Comparison of ENCODE assay signal across 24 mouse cellular contexts in genomic region chr17:14815304-14815703, GRCm38 (mm10).
DNase-seq lines count a peak whose midpoint lies in the region; ATAC-seq lines count a peak whose summit lies in the region.
"Had no signal": no experiment of that assay in that cellular context is flagged by ENCODE, and none has a peak within 500 bp of the region (broad histone marks: within the 10 kb centered on the region; RNA-seq: fewer than 3 reads in every experiment).

No protein-coding gene starts in this region.

- no peak overlapping the region for H3K9ac ChIP-seq in liver, embryonic 12.5 days
- H3K9ac ChIP-seq: embryonic facial prominence, embryonic 13.5 days; embryonic facial prominence, embryonic 15.5 days; forebrain, embryonic 12.5 days had no signal

- 0 out of 2 replicates have a peak, but pooled peaks cover 3% of the 10 kb centered on the region for H3K4me1 ChIP-seq in megakaryocyte, embryonic 14.5 days
- H3K4me1 ChIP-seq in liver, embryonic 12.5 days, result no peaks in the 10 kb centered on the region
- H3K4me1 ChIP-seq: embryonic facial prominence, embryonic 13.5 days; embryonic facial prominence, embryonic 15.5 days; forebrain, embryonic 10.5 days; forebrain, embryonic 12.5 days had no signal

- peak overlapping the region; percentile 40 for H3K4me3 ChIP-seq in megakaryocyte, embryonic 14.5 days (replicated peaks)
- H3K4me3 ChIP-seq in liver, embryonic 12.5 days, result no peak overlapping the region
- H3K4me3 ChIP-seq: embryonic facial prominence, embryonic 13.5 days; embryonic facial prominence, embryonic 15.5 days; erythroblast, embryonic 14.5 days; forebrain, embryonic 10.5 days; forebrain, embryonic 12.5 days had no signal

- H3K9me3 ChIP-seq in megakaryocyte, embryonic 14.5 days, result no peaks in the 10 kb centered on the region
- H3K9me3 ChIP-seq in liver, embryonic 12.5 days (replicated peaks), result no peaks in the 10 kb centered on the region
- H3K9me3 ChIP-seq: embryonic facial prominence, embryonic 13.5 days; embryonic facial prominence, embryonic 15.5 days; forebrain, embryonic 10.5 days; forebrain, embryonic 12.5 days; G1E had no signal

- H3K27ac ChIP-seq in liver, embryonic 12.5 days, result no peak overlapping the region
- H3K27ac ChIP-seq: embryonic facial prominence, embryonic 13.5 days; embryonic facial prominence, embryonic 15.5 days; forebrain, embryonic 10.5 days; forebrain, embryonic 12.5 days had no signal

- H3K36me3 ChIP-seq in megakaryocyte, embryonic 14.5 days (replicated peaks; ENCODE audit: low read length), result no peaks in the 10 kb centered on the region
- no peaks in the 10 kb centered on the region for H3K36me3 ChIP-seq in liver, embryonic 12.5 days
- H3K36me3 ChIP-seq: embryonic facial prominence, embryonic 13.5 days; embryonic facial prominence, embryonic 15.5 days; forebrain, embryonic 10.5 days; forebrain, embryonic 12.5 days; G1E had no signal

- 36% methylated on average over 5 of the region's 5 CpGs for WGBS in liver, embryonic 12.5 days (ENCODE audit: insufficient replicate concordance)

- H3K27me3 ChIP-seq in megakaryocyte, embryonic 14.5 days (replicated peaks), result no peaks in the 10 kb centered on the region
- H3K27me3 ChIP-seq in liver, embryonic 12.5 days (replicated peaks), result no peaks in the 10 kb centered on the region
- H3K27me3 ChIP-seq: embryonic facial prominence, embryonic 13.5 days; embryonic facial prominence, embryonic 15.5 days; forebrain, embryonic 12.5 days had no signal

- H3K4me2 ChIP-seq in liver, embryonic 12.5 days, result no peak overlapping the region
- H3K4me2 ChIP-seq: embryonic facial prominence, embryonic 13.5 days; embryonic facial prominence, embryonic 15.5 days; forebrain, embryonic 12.5 days had no signal

- DNase-seq in R1 (ENCODE audit: low read depth, low spot score), result peak; percentile 33
- no peak for DNase-seq in right cerebral cortex, postnatal 36 days (ENCODE audit: low spot score in 2 of 2)
- DNase-seq in frontal cortex, postnatal 36 days (ENCODE audit: low spot score in 2 of 2), result no peak
- DNase-seq: adrenal gland, adult 2 months; adrenal gland, postnatal 10 days; adrenal gland, postnatal 25 days; cerebellum, adult 11 months; cerebellum, adult 18-20 months; cerebellum, adult 8-10 months; cerebellum, adult 9-11 months; cerebellum, postnatal 14 days; embryo, embryonic 11 days had no signal

- no peak for ATAC-seq in megakaryocyte, adult 5-6 weeks (ENCODE audit: poor library complexity, severe bottlenecking)
- peak; percentile 77 to 88 for ATAC-seq in hematopoietic stem cell, adult 5-6 weeks (replicated peaks in 1 of 2; ENCODE audit: insufficient read depth in 1 of 2, low FRiP score in 2 of 2, low TSS enrichment in 1 of 2, low read depth in 1 of 2, poor library complexity in 2 of 2, severe bottlenecking in 2 of 2)
- ATAC-seq in liver, embryonic 12.5 days, result no peak
- ATAC-seq: forebrain, embryonic 14.5 days; forebrain, embryonic 16.5 days had no signal

Comparison
In these comparisons a context has a peak if more than half of its experiments do, and no peak if none do; other contexts are left out.
1. ATAC-seq: peak in hematopoietic stem cell, adult 5-6 weeks (2 of 2); none in megakaryocyte, adult 5-6 weeks (single experiment) and liver, embryonic 12.5 days (single experiment).